Mouse (Mus musculus) testis, adult 2 months (tissue): ENCODE results near the gene Sun2.

ENCODE experiments used
- CTCF ChIP-seq: fragments of 200-500 bp; IDR thresholded peaks from 2 replicates; pipeline ENCODE4 v1.5.1; 2012; ENCODE audit warnings: low read depth, mild to moderate bottlenecking, inconsistent platforms, low read length, moderate library complexity; ENCODE audit not compliant: control insufficient read depth, insufficient read depth, insufficient replicate concordance
- POLR2A ChIP-seq: fragments of 200-500 bp; IDR thresholded peaks from 2 replicates; pipeline ENCODE4 v1.6.1; 2012; ENCODE audit warnings: low read depth, mild to moderate bottlenecking, inconsistent platforms, low read length, moderate library complexity; ENCODE audit not compliant: control insufficient read depth

- no peak for TF ChIP-seq CTCF
- no peak for TF ChIP-seq POLR2A
Observed at GRCm38 (mm10) chr15:79692334-79692733, 50.0 kb downstream of the Sun2 start.
